Mouse (Mus musculus) ovary, postnatal 36 days (tissue): ENCODE measurements at regions not wholly inside any gene's neighbourhood (a gene's known extent, or its start where the extent isn't known, plus 50 kb on each side); places are given as distances from the start of the nearest gene placed in this dataset.

Experiments used
- DNase-seq: peaks from one replicate; pipeline ENCODE4 v3.0.0; 2022; ENCODE audit warnings: low spot score, mixed read lengths

- DNase-seq = no peak
Measured at GRCm38 (mm10) chr3:131698070-131698750, 133.6 kb downstream of the Papss1 start.

- no peak for DNase-seq
Measured at GRCm38 (mm10) chr3:131703134-131703533, 138.6 kb downstream of the Papss1 start.

- DNase-seq = no peak
Measured at GRCm38 (mm10) chr3:131713532-131713931, 149.0 kb downstream of the Papss1 start.

- no peak for DNase-seq
Measured at GRCm38 (mm10) chr3:131718761-131719160, 154.2 kb downstream of the Papss1 start.

GRCm38 (mm10) chr3:131728618-131729017 is 164.1 kb downstream of the Papss1 start:
- no peak for DNase-seq

- peak; percentile 9 for DNase-seq
Measured at GRCm38 (mm10) chr3:131734226-131734625, 169.7 kb downstream of the Papss1 start.

GRCm38 (mm10) chr3:131737461-131737860 is 172.9 kb downstream of the Papss1 start:
- no peak for DNase-seq

- DNase-seq = no peak
Measured at GRCm38 (mm10) chr3:131737953-131738598, 173.5 kb downstream of the Papss1 start.

- DNase-seq = no peak
Measured at GRCm38 (mm10) chr3:131755537-131755936, 191.0 kb downstream of the Papss1 start.

GRCm38 (mm10) chr3:131756126-131756525 is 191.6 kb downstream of the Papss1 start:
- no peak for DNase-seq

- no peak for DNase-seq
Measured at GRCm38 (mm10) chr3:131769976-131770375, 205.4 kb downstream of the Papss1 start.

GRCm38 (mm10) chr3:131770486-131770885 is 205.9 kb downstream of the Papss1 start:
- DNase-seq = no peak

- no peak for DNase-seq
Measured at GRCm38 (mm10) chr3:131771863-131772546, 207.4 kb downstream of the Papss1 start.

- DNase-seq = no peak
Measured at GRCm38 (mm10) chr3:131772593-131772992, 208.0 kb downstream of the Papss1 start.

- DNase-seq = no peak
Measured at GRCm38 (mm10) chr3:131775431-131775830, 210.9 kb downstream of the Papss1 start.

GRCm38 (mm10) chr3:131776650-131777049 is 212.1 kb downstream of the Papss1 start:
- DNase-seq = no peak

- DNase-seq = no peak
Measured at GRCm38 (mm10) chr3:131779803-131780202, 215.2 kb downstream of the Papss1 start.

- DNase-seq = no peak
Measured at GRCm38 (mm10) chr3:131785524-131785923, 221.0 kb downstream of the Papss1 start.

GRCm38 (mm10) chr3:131788321-131788720 is 223.8 kb downstream of the Papss1 start:
- no peak for DNase-seq

- DNase-seq = no peak
Measured at GRCm38 (mm10) chr3:131789177-131789576, 224.6 kb downstream of the Papss1 start.

GRCm38 (mm10) chr3:131794056-131794455 is 229.5 kb downstream of the Papss1 start:
- no peak for DNase-seq

- DNase-seq = no peak
Measured at GRCm38 (mm10) chr3:131795108-131796005, 230.8 kb downstream of the Papss1 start.
